Mouse (Mus musculus): ENCODE data around the gene Tex45.

DNA sequence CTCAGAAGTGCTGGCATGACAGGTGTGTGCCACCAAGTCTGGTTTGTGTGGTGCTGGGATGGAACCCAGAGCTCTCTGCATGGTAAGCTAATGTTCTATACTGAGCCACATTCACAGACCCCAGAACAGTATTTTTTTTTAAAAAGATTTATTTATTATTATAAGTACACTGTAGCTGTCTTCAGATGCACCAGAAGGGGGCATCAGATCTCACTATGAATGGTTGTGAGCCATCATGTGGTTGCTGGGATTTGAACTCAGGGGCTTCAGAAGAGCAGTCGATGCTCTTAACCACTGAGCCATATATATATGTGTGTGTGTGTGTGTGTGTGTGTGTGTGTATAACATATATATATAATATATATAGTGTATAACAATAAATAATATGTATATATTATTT, 1.8 kb upstream of the Tex45 start:
- no peak for TF ChIP-seq POLR2A (IDR thresholded peaks at IDR 0.05; ENCODE audit: low read depth, low read length)
- TF ChIP-seq CTCF (IDR thresholded peaks at IDR 0.05; ENCODE audit: extremely low read depth, insufficient read length, insufficient replicate concordance, low read depth, low read length) = no peak
